9 mouse cellular contexts compared by ENCODE assay signal in the genomic region with DNA sequence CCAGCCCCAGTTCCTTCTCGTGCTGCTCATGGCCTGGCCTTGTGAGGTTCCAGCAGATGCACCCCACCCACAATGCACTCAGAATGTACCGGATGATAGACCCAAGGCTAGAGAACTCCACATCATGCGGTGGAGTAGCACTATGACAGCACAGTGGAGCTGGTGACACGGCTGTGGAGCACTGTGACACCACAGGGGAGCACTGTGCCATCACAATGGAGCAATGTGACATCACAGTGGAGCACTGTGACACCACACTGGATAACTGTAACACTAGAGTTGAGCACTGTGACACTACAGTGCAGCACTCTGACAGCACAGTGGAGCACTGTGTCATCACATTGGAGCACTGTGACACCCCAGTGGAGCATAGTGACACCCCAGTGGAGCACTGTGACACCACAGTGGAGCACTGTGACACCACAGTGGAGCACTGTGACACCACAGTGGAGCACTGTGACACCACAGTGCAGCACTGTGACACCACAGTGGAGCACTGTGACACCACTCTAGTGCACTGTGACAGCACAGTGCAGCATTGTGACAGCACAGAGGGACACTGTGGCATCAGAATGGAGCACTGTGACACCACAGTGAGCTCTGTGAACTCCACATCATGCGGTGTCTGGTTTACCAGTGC.
DNase-seq lines count a peak whose midpoint lies in the region; ATAC-seq and TF ChIP-seq lines count a peak whose summit lies in the region.
"Had no signal": no experiment of that assay in that cellular context is flagged by ENCODE, and none has a peak within 500 bp of the region (broad histone marks: within the 10 kb centered on the region; RNA-seq: fewer than 3 reads in every experiment).

No protein-coding gene starts in this region.

- TF ChIP-seq CTCF in testis, adult 2 months (IDR thresholded peaks at IDR 0.05; ENCODE audit: control insufficient read depth, insufficient read depth, insufficient replicate concordance, low read depth, low read length) = peak; percentile 18; the same call in 1 of the 2 replicates
- TF ChIP-seq CTCF in liver, postnatal 0 days (IDR thresholded peaks at IDR 0.05; ENCODE audit: low read depth) = no peak

- H3K9ac ChIP-seq in liver, postnatal 0 days (replicated peaks) = no peak overlapping the region

- peak; percentile 53; the same call in 1 of the 2 replicates for ATAC-seq in frontal cortex, adult (ENCODE audit: low TSS enrichment)
- ATAC-seq in liver, postnatal 0 days = peak; percentile 67

- H3K4me1 ChIP-seq in testis, adult 2 months (ENCODE audit: control insufficient read depth, insufficient read depth, low read length) = peaks cover 3% of the 10 kb centered on the region; the same call in 1 of the 2 replicates
- no peaks in the 10 kb centered on the region for H3K4me1 ChIP-seq in liver, postnatal 0 days (ENCODE audit: insufficient read depth)

- H3K27ac ChIP-seq in testis, adult 2 months (ENCODE audit: control insufficient read depth, insufficient read depth, low read depth, low read length) = no peak overlapping the region
- H3K27ac ChIP-seq in liver, postnatal 0 days (ENCODE audit: low read depth) = no peak overlapping the region

- H3K4me2 ChIP-seq in liver, postnatal 0 days (ENCODE audit: low read depth, low read length) = no peak overlapping the region

- no peaks in the 10 kb centered on the region for H3K9me3 ChIP-seq in liver, postnatal 0 days (ENCODE audit: low read length)

- WGBS in liver, postnatal 0 days (ENCODE audit: insufficient replicate concordance) = 81% methylated on average over 5 of the region's 5 CpGs

- no peaks in the 10 kb centered on the region for H3K27me3 ChIP-seq in testis, adult 2 months (ENCODE audit: control insufficient read depth, insufficient read depth, low read length)
- no peaks in the 10 kb centered on the region for H3K27me3 ChIP-seq in liver, postnatal 0 days (ENCODE audit: insufficient read depth, low read length)

- TF ChIP-seq EP300 in liver, postnatal 0 days (IDR thresholded peaks at IDR 0.05; ENCODE audit: low read depth) = no peak

- DNase-seq in frontal cortex, postnatal 25 days (ENCODE audit: low spot score in 2 of 2) = no peak
- DNase-seq in testis, postnatal 10 days (ENCODE audit: low spot score) = no peak
- DNase-seq in liver, postnatal 0 days = no peak
- DNase-seq in layer of hippocampus, adult 8-10 months (ENCODE audit: low spot score in 2 of 2) = no peak
- no peak for DNase-seq in ovary, postnatal 14 days (ENCODE audit: low spot score)
- no peak for DNase-seq in embryo, embryonic 10 days (ENCODE audit: low spot score)
- DNase-seq: layer of hippocampus, postnatal 36 days had no signal

- TF ChIP-seq POLR2A in testis, adult 2 months (IDR thresholded peaks at IDR 0.05; ENCODE audit: control insufficient read depth, low read depth, low read length) = no peak

- H3K4me3 ChIP-seq in testis, adult 2 months (ENCODE audit: control insufficient read depth, low read depth, low read length) = no peak overlapping the region
- no peak overlapping the region for H3K4me3 ChIP-seq in liver, postnatal 0 days (ENCODE audit: low read depth, low read length)

- H3K36me3 ChIP-seq in testis, adult 2 months (ENCODE audit: control insufficient read depth, insufficient read depth, low read length) = no peaks in the 10 kb centered on the region
- H3K36me3 ChIP-seq in liver, postnatal 0 days (replicated peaks; ENCODE audit: insufficient read depth, low read length) = no peaks in the 10 kb centered on the region
